Mouse (Mus musculus) liver, embryonic 14.5 days (tissue): ENCODE results near the gene Tmem106a. TPM values are rescaled to one million over a fixed set of nuclear protein-coding genes. Genes with fewer than 3 reads are reported as not detected.

Experiments used
- ATAC-seq: fragments of 200-750 bp; cut with Nextera tagmentation; 2 replicates; pipeline ENCODE4 v1.8.0; 2017; ENCODE audit warnings: moderate number of reproducible peaks, mild to moderate bottlenecking, moderate library complexity; ENCODE audit not compliant: insufficient read depth
- DNase-seq, 3 experiments: peaks; one replicate each; pipeline ENCODE4 v3.0.0-alpha.2; 2012 to 2013; ENCODE audit warnings: low read depth in 3 of 3, low spot score in 3 of 3
- H3K27ac ChIP-seq: fragments of 300-500 bp; sonication (generic); 2 replicates; pipeline ENCODE4 v1.5.1; 2014; ENCODE audit warnings: moderate library complexity, mild to moderate bottlenecking, control low read depth, inconsistent platforms
- H3K27me3 ChIP-seq: fragments of 300-500 bp; sonication (generic); 2 replicates; pipeline ENCODE4 v1.6.1; 2014; ENCODE audit warnings: mild to moderate bottlenecking, low read length, moderate library complexity; ENCODE audit not compliant: control insufficient read depth, insufficient read depth
- H3K36me3 ChIP-seq: fragments of 300-500 bp; sonication (generic); replicated peaks from 2 replicates; pipeline ENCODE4 v1.6.1; 2014; ENCODE audit warnings: low read depth; ENCODE audit not compliant: control insufficient read depth, insufficient read depth
- H3K4me1 ChIP-seq, 2 experiments: fragments of 200-500 bp in 1 of 2; fragments of 300-500 bp in 1 of 2; sonication (generic) in 1 of 2; replicated peaks; 2 replicates each; pipeline ENCODE4 v1.6.1; 2012 to 2014; ENCODE audit warnings: antibody characterized with exemption in 1 of 2, inconsistent platforms in 1 of 2, low read length in 1 of 2; ENCODE audit not compliant: control insufficient read depth in 2 of 2, insufficient read depth in 2 of 2
- H3K4me2 ChIP-seq: fragments of 300-500 bp; sonication (generic); 2 replicates; pipeline ENCODE4 v1.6.1; 2014; ENCODE audit warnings: low read depth, mild to moderate bottlenecking, control low read depth, moderate library complexity
- H3K4me3 ChIP-seq, 2 experiments: fragments of 200-500 bp in 1 of 2; fragments of 300-500 bp in 1 of 2; sonication (generic) in 1 of 2; 2 replicates each; pipeline ENCODE4 v1.5.1; 2012 to 2014; ENCODE audit warnings: low read depth in 2 of 2, low read length in 2 of 2, mild to moderate bottlenecking in 2 of 2, control low read depth in 1 of 2, inconsistent platforms in 1 of 2, moderate library complexity in 1 of 2; ENCODE audit not compliant: insufficient read depth in 1 of 2
- H3K9ac ChIP-seq: fragments of 300-500 bp; sonication (generic); replicated peaks from 2 replicates; pipeline ENCODE4 v1.6.1; 2014; ENCODE audit warnings: mild to moderate bottlenecking, control low read depth, moderate library complexity
- H3K9me3 ChIP-seq: fragments of 300-500 bp; sonication (generic); 2 replicates; pipeline ENCODE4 v1.6.1; 2016; ENCODE audit warnings: low read length, mixed read lengths; ENCODE audit not compliant: control insufficient read depth
- CTCF ChIP-seq: IDR thresholded peaks from 2 replicates; pipeline ENCODE4 v1.5.1; 2016; ENCODE audit warnings: antibody characterized with exemption, low read depth, control low read depth
- EP300 ChIP-seq: IDR thresholded peaks from 2 replicates; pipeline ENCODE4 v1.6.1; 2016; ENCODE audit warnings: antibody characterized with exemption, low read depth
- WGBS: fragments of 180-500 bp; shearing (Covaris S2); extraction: QIAGEN DNeasy Blood & Tissue Kit; methylation state at CpG from one replicate; pipeline ENCODE4 v1.1.7; 2014; ENCODE audit not compliant: insufficient replicate concordance; 5-methylcytosine and 5-hydroxymethylcytosine counted together
- polyA plus RNA-seq, 2 experiments: library from polyadenylated mRNA; depleted of rRNA in 1 of 2; stranded (reverse) in 1 of 2; unstranded in 1 of 2; fragments of >200 nt; fragmentation: Nextera tagmentation in 1 of 2; extraction: Ambion mirVana in 1 of 2; gene quantifications; 2 replicates each; pipeline versions ENCODE4 v1.2.1 to v1.2.3; 2012 to 2014

Tmem106a gene
- polyA plus RNA-seq, 2 experiments = 5.4 to 7.3 TPM

DNA sequence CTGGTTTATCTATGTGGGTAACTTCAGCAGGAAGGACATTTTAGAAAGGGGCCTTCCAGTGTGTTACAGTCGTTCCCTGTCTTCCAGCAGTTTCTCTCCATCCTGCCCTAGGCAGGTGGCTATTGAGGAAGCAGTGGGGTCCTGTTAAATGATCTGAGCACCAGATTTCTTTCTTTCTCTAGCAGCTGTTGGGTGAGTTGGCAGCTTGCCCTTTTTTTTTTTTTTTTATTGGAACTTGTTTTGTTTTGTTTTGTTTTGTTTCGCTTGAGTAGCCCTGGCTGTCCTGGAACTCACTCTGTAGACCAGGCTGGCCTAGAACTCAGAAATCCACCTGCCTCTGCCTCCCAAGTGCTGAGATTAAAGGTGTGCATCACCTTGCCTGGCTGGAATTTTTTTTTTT is 25.1 kb upstream of the Tmem106a start:
- TF ChIP-seq EP300 (no peak), CTCF (no peak)
- Histone ChIP-seq H3K9ac (no peak overlapping the region), H3K27me3 (no peaks in the 10 kb centered on the region), H3K4me3 (no peak overlapping the region), H3K9me3 (no peaks in the 10 kb centered on the region), H3K4me1 (peaks cover 0 to 6% of the 10 kb centered on the region in 2 experiments; a peak in 3 of 4 replicates), H3K36me3 (peaks cover 38% of the 10 kb centered on the region), H3K27ac (no peak overlapping the region), H3K4me2 (peak overlapping the region; percentile 1; the same call in 1 of the 2 replicates)
- WGBS = 80% methylated on average over 2 of the region's 2 CpGs
- ATAC-seq = no peak
- DNase-seq = no peak

DNA sequence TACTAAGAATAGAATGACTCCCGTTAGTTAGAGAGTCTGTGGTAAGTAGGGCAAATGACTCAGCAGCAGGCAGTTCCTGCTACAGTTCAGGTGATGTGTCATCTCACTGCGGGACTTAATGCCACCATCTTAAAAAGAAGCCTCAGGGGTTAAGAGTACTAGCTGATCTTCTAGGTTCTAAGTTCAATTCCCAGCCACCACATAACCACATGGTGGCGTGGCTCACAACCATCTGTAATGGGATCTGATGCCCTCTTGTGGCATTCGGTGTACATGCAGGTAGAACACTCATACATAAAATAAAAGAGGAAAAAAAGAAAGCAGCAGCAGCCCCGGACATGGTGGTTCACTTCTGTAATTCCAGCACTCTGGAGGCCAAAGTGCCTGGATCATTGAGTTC is 19.7 kb upstream of the Tmem106a start:
- TF ChIP-seq CTCF (peak; percentile 92), EP300 (no peak)
- H3K9ac ChIP-seq = no peak overlapping the region
- H3K4me2 ChIP-seq = no peak overlapping the region
- H3K27me3 ChIP-seq = no peaks in the 10 kb centered on the region
- peaks cover 60% of the 10 kb centered on the region for H3K36me3 ChIP-seq
- ATAC-seq (no peak), DNase-seq (peak; percentile 46 to 63 (median 50))
- H3K4me1 ChIP-seq = no peaks in the 10 kb centered on the region
- no peaks in the 10 kb centered on the region for H3K9me3 ChIP-seq
- 12% methylated on average over 5 of the region's 5 CpGs for WGBS
- no peak overlapping the region for H3K27ac ChIP-seq
- H3K4me3 ChIP-seq = no peak overlapping the region

DNA sequence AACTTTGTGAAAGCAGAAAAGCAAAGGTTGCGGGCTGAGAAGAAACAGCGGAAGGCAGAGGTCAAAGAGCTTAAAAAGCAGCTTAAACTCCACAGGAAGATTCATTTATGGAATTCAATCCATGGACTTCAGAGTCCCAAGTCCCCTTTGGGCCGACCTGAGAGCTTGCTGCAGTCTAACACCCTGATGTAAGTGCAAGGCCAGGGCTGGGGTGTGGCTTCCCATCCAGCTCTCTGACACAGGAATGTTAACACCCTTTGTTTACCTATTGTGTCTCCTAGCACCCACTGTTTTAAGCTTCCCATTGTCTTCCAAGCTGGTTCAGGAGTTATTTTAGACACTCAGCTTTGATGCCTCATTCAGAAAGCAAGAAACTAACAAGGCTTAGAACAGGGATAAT is 13.6 kb upstream of the Tmem106a start:
- no peak for ATAC-seq

DNA sequence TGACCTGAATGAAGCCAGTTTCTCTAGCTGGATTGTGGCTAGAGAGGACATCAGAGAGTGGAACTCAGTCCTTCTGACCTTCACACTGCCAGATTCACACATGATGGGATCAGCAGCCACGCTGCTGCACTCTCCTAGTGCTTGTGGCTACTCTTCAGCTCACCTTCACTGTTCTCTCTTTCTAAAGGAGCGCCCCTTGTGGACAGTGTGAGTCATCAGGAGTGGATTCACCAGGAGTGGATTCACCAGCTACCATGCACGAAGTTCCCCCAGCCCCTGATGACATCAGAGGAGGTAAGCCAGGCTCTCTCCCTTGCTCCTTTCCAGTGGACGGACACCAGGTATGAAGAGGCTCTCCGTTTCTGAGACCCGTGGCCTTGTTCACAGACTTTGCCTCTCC is 5.9 kb upstream of the Tmem106a start:
- Histone ChIP-seq H3K27ac (no peak overlapping the region), H3K4me1 (no peaks in the 10 kb centered on the region; a peak in 1 of 4 replicates), H3K27me3 (no peaks in the 10 kb centered on the region), H3K9me3 (no peaks in the 10 kb centered on the region), H3K4me2 (no peak overlapping the region), H3K4me3 (no peak overlapping the region), H3K36me3 (peaks cover 79% of the 10 kb centered on the region), H3K9ac (no peak overlapping the region)
- DNase-seq (no peak), ATAC-seq (no peak)
- TF ChIP-seq CTCF (peak; percentile 48), EP300 (no peak)
- 81% methylated on average over 6 of the region's 6 CpGs for WGBS

More for the DNA sequence above, 13.6 kb upstream of the Tmem106a start:
- no peak overlapping the region for H3K4me2 ChIP-seq
- H3K27ac ChIP-seq = no peak overlapping the region
- no peaks in the 10 kb centered on the region for H3K27me3 ChIP-seq
- H3K9ac ChIP-seq = no peak overlapping the region
- H3K4me3 ChIP-seq = no peak overlapping the region
- no peak for TF ChIP-seq EP300
- no peak for TF ChIP-seq CTCF
- no peak for DNase-seq
- no peaks in the 10 kb centered on the region for H3K4me1 ChIP-seq
- 83% methylated on average over 3 of the region's 3 CpGs for WGBS
- H3K9me3 ChIP-seq = no peaks in the 10 kb centered on the region
- H3K36me3 ChIP-seq = peaks cover 84% of the 10 kb centered on the region

DNA sequence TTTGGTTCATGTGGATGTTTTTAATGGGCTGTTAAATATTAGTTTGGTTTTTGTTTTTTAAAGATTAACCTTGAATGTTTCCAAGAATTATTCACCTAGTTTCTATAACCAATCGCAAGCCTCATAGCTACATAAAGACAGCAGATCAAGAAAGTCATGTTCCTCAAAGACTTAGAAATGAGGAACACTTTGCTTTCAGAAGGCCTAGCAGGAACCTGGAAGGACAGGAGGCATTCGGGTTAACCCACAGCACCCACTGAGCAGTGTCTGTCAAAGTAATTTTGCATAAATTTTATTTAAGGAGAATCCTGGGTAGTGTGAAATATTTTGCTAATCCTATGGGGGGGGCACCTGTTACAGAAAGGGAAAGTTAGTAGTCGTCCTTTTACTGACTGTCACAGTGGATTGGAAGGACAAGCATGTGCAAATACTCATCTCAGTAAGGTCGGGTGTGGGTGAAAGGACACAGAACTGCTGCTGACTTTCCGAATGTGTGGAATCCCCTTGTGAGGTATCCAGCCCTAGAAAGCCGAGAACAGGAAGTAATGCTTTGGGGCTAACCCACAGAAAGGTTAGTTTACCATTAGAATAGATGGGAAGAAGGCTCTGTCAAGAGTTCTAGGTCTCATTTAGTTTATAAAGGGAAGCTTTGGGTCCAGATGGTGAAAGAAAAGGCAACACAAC is 819 bp upstream of the Tmem106a start:
- no peak overlapping the region for H3K27ac ChIP-seq
- H3K27me3 ChIP-seq = no peaks in the 10 kb centered on the region
- ATAC-seq = no peak
- H3K9me3 ChIP-seq = no peaks in the 10 kb centered on the region
- TF ChIP-seq CTCF (no peak), EP300 (no peak)
- WGBS = 56% methylated on average over 6 of the region's 6 CpGs
- no peak for DNase-seq
- H3K4me1 ChIP-seq = peaks cover 5 to 7% of the 10 kb centered on the region in 2 experiments; a peak in 3 of 4 replicates
- H3K36me3 ChIP-seq = peaks cover 37% of the 10 kb centered on the region
- H3K9ac ChIP-seq = no peak overlapping the region
- no peak overlapping the region for H3K4me3 ChIP-seq
- peak overlapping the region; percentile 84 for H3K4me2 ChIP-seq
